ENCODE assay signal across 21 mouse cellular contexts in genomic region chr7:16187494-16187893, GRCm38 (mm10). TPM values are rescaled to one million over a fixed set of nuclear protein-coding genes. Genes with fewer than 3 reads are reported as not detected.
"Had no signal": no experiment of that assay in that cellular context is flagged by ENCODE, and none has a peak within 500 bp of the region (broad histone marks: within the 10 kb centered on the region; RNA-seq: fewer than 3 reads in every experiment).

No protein-coding gene starts in this region.

- H3K36me3 ChIP-seq: limb, embryonic 10.5 days; limb, embryonic 13.5 days had no signal

- H3K9me3 ChIP-seq: intestine, embryonic 15.5 days; kidney, embryonic 15.5 days; limb, embryonic 10.5 days; limb, embryonic 13.5 days; midbrain, embryonic 12.5 days; midbrain, embryonic 15.5 days; neural tube, embryonic 12.5 days; neural tube, embryonic 15.5 days had no signal

- H3K4me3 ChIP-seq: intestine, embryonic 15.5 days; kidney, embryonic 15.5 days; limb, embryonic 10.5 days; limb, embryonic 13.5 days; midbrain, embryonic 12.5 days; midbrain, embryonic 15.5 days; neural tube, embryonic 12.5 days; neural tube, embryonic 15.5 days had no signal

- H3K4me2 ChIP-seq: intestine, embryonic 15.5 days; kidney, embryonic 15.5 days; limb, embryonic 13.5 days; lung, embryonic 14.5 days; midbrain, embryonic 12.5 days; midbrain, embryonic 15.5 days; neural tube, embryonic 12.5 days; neural tube, embryonic 15.5 days had no signal

- ATAC-seq: intestine, embryonic 15.5 days; lung, postnatal 0 days; midbrain, embryonic 15.5 days had no signal

- H3K4me1 ChIP-seq: intestine, embryonic 15.5 days; kidney, embryonic 15.5 days; limb, embryonic 13.5 days; midbrain, embryonic 12.5 days; midbrain, embryonic 15.5 days; neural tube, embryonic 12.5 days had no signal

- H3K27me3 ChIP-seq: intestine, embryonic 15.5 days; kidney, embryonic 15.5 days; neural tube, embryonic 12.5 days had no signal

- DNase-seq: kidney, adult 11 months; kidney, adult 8-10 months; kidney, postnatal 10 days; kidney, postnatal 36 days; lung, embryonic 14.5 days; lung, postnatal 36 days; retina, postnatal 1 day; thymus, adult 2 months; thymus, postnatal 14 days; thymus, postnatal 4 days had no signal

- H3K9ac ChIP-seq: intestine, embryonic 15.5 days; kidney, embryonic 15.5 days; limb, embryonic 13.5 days; lung, embryonic 14.5 days; midbrain, embryonic 12.5 days; midbrain, embryonic 15.5 days; neural tube, embryonic 12.5 days; neural tube, embryonic 15.5 days had no signal

- H3K27ac ChIP-seq: intestine, embryonic 15.5 days; kidney, embryonic 15.5 days; limb, embryonic 10.5 days; limb, embryonic 13.5 days; midbrain, embryonic 12.5 days; midbrain, embryonic 15.5 days; neural tube, embryonic 12.5 days; neural tube, embryonic 15.5 days; stomach, postnatal 0 days had no signal

RNA-seq across cellular contexts. Expression of gene C5ar2, which starts 56.5 kb away (rescaled TPM):
- polyA plus RNA-seq: midbrain, embryonic 15.5 days had no signal

RNA-seq across cellular contexts. Expression of gene Slc8a2, which starts 57.9 kb away (rescaled TPM):
- total RNA-seq: liver, adult 2 months had no signal
